Mouse (Mus musculus) inflammation-experienced regulatory T-cells (primary cell): ENCODE measurements around the gene Nkrf. TPM values are rescaled to one million over a fixed set of nuclear protein-coding genes. Genes with fewer than 3 reads are reported as not detected.

Experiments
- polyA plus RNA-seq, 2 experiments: library from polyadenylated mRNA; unstranded; fragments of 100-300 nt; shearing (Covaris generic); gene quantifications; one replicate each; pipeline ENCODE4 v1.2.1; 2017

The Nkrf gene
- 1 to 10 TPM; 1.4 to 2.9 TPM for polyA plus RNA-seq

DNA sequence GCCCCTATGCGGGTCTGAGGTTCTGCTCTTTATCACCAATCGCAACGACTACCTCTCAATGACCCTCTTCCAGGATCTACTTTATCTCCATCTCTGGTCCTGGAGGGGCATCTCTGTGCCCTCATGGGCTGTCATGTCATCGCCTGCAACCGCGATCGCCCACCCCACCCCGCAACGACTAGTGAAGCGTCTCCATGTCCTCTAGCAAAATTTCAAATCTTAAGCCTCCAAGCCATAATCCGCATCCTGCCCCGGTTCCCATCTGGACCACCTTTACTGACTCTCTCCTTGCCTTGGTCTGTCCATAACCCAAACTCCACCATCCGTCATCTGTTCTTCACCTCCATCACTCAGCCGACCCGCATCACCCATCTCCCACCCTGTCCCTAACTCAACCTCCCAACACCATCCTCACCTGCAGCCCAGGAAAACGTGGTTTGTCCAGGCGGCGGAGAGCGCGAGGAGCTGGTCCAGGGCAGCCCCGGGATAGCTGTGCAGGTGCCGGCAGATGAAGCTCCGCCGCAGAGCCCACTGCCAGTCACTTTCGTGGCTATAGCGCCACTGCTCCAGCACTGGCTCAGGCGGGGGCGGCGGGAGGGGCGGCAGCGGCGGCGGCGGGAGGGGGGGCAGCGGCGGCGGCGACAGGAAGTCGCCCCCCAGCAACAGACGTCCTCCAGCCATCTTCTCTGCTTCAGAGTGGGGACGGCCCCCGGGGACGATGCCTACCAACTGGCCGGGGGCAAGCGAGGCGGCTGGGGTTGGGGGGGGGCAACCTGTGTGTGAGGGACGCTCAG is at the start of gene Nkrf:
Gene Nkrf (minus strand): TSS at position 579 of the 794 bp plus-strand sequence.

DNA sequence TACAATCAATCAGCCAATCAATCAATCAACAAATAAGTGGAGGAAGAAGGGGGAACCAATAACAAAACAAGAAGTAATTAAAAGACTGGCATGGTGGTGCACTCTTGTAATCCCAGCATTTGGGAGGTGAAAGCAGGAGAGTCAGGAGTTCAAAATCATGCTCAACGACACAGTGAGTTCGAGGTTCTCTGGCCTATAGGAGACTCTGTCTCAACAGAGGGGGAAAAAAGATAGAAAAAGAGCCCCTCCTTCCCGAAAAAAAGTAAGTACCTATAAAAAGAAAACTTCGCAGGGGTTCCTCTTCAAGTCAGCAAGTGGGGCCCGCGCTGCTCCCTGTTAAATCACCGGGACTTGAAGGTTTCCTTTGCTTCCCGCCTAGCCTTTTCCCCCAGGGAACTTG is 28.9 kb downstream of the Nkrf start, which contains the start of the genes Ube2a and C330007P06Rik:
Gene Ube2a (plus strand): TSS at position 136 of the 400 bp plus-strand sequence.
Gene C330007P06Rik (minus strand): TSS at position 347 of the 400 bp plus-strand sequence.

Other genes starting within 250 kb of the Nkrf start
- 1 to 10 TPM in 1 of 2 experiments, under 1 TPM in 1; 0.80 to 2.4 TPM for gene Slc25a43, start 159.2 kb downstream of the Nkrf start, polyA plus RNA-seq
- gene Slc25a5, start 107.2 kb downstream of the Nkrf start, polyA plus RNA-seq, result 100 to 1,000 TPM; 561 to 682 TPM
- 100 to 1,000 TPM; 100 to 107 TPM for gene Ube2a, start 29.0 kb downstream of the Nkrf start, polyA plus RNA-seq
- 10 to 100 TPM; 22.7 to 27.1 TPM for gene C330007P06Rik, start 28.8 kb downstream of the Nkrf start, polyA plus RNA-seq
- gene Sept6, start 88.9 kb upstream of the Nkrf start, polyA plus RNA-seq, result 100 to 1,000 TPM; 106 to 138 TPM
- not detected for gene Sowahd, start 145.9 kb upstream of the Nkrf start, polyA plus RNA-seq
- 100 to 1,000 TPM; 328 to 386 TPM for gene Rpl39, start 182.5 kb upstream of the Nkrf start, polyA plus RNA-seq
- gene Upf3b, start 207.4 kb upstream of the Nkrf start, polyA plus RNA-seq, result 10 to 100 TPM; 14.1 to 25.5 TPM
- gene Nkap, start 223.9 kb upstream of the Nkrf start, polyA plus RNA-seq, result 10 to 100 TPM; 17.7 to 21.1 TPM